Mouse (Mus musculus) ZHBTc4 (cell line): ENCODE measurements at regions not wholly inside any gene's neighbourhood (a gene's known extent, or its start where the extent isn't known, plus 50 kb on each side); places are given as distances from the start of the nearest gene placed in this dataset.

Experiments
- DNase-seq: peaks from one replicate; pipeline ENCODE4 v3.0.0-alpha.2; 2011; ENCODE audit warnings: low read depth, low spot score

DNA sequence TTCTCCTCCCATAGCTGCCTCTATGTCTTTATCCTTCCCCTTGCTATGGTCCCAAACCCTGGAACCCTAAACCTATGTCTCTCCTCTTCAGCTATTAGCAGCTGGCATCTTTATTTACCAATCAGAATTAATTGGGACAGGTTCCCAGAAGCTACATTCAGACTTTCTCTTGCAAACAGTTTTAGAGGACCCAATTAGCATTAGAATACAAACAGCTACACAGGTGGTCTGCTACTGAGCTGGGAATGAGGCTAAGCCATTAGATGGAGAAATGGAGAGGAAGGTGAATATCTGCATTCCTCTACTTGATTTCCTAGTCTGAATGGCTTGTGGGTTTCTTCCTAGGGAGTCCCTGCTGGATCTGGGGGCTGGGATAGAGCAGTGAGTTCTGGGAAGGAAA, 611.9 kb downstream of the A830018L16Rik start:
- peak; percentile 80 for DNase-seq

DNA sequence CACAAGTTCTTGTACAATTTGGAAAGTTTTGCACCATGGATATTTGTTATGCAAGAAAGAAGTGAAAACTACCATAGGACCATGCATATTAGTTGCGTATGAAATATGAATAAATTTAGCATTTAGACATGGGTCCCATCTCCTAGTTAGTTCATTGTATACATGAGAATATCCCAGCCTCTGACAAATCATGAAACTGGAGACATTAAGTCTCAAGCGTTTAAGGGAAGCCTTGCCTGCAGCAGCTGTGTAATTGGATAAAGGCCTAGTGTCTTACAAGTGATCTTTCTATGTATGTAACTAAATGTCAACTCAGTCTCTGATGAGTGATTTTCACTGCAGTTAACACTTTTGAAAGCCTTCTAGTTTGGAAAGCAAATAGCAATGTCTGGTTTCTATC, 613.5 kb downstream of the A830018L16Rik start:
- no peak for DNase-seq

DNA sequence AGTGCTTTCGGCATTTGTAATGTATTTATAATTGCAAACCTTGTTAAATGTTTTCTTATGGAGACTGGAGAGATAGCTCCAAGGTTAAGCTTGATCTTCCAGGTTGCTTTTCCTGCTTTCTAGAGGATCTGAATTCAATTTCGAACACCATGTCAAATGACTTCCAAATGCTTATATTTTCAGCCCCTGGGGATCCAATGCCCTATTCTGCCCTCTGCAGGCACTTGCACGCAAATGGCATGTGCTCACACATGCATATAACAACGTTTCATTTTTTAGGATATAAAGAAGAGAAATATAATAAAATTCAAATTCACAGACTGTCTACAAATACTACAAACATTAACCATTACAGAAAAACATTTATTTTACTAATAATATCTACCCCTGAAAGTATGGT, 614.2 kb downstream of the A830018L16Rik start:
- no peak for DNase-seq

DNA sequence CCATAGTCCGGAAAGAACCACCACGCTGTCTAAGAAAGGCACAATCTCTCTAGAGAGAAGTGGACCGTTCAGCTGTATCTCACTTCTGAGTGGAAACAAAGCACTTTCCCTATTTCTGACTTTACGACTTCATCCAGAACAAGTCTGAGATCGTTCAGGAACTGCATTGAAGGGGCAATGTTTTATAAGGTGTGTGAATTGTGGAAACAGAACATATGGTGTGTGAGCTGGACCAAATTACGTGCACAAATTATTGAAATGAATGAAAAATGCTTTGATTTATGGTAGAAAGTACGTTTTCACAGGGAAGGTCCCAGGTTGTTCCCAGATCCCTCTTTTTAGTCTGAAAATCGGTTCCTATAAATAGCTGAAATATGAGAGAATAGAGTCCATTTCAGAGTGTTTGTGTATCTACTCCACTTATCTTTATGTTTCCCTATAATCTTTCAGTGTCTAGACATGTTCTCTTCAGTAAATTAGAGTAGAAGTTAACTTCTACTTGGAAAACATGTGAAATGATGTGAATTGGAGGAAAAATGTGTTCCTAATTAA, 638.1 kb downstream of the A830018L16Rik start:
- DNase-seq: no peak

DNA sequence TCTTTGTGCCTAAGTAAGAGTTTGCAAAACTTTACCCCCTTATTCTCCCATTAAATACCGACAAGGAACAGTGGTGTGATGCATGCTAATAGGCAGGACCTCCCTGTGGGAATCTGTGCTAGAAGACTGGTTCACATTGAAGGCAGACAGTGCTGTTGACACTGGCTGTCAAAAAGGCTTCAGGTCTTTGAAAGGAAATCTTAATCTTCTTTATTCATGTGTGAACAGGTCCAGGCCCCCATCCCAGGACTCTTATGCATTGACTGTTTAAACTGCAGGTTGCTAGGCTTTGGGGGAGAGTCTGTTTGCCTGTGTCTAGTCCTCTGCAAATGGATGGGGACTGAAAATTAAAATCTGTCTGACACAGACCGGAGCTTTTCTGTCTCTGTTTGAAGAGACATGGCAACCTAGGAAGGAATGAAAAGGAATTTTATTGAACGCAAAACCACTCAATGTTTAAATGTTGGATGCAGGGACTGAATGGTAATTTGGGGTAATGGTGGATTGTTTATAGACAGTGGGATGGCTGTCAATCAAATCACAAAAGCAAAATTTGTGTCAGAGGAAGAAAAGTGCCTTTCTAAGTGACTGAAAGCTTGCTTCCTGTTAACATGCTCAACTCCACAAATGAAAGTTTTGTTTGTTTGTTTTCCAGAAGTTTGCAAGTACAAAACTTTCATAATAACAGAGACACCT, 642.1 kb downstream of the A830018L16Rik start:
- DNase-seq: no peak

DNA sequence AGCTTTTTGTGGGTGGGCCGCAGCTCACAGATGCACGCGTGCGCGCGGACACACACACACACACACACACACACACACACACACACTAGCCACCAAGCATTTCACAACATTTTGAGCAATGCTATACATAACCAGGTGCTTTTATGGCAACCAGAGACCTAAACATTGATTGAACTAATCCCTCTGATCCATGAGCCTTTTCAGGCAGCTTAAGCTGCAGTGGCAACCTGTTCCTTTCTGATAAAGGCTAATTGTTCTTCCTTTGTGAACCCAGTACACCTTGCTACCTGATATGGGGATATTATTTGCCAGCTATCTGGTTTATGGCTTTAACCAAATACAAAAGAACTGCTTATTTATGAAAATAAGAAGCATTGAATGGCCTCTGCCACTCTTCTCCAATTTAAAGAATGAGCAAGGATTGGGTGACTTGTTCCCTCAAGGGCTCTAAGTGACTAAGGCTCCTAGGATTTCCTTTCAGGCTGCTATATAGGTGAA, 651.2 kb downstream of the A830018L16Rik start:
- DNase-seq: no peak

DNA sequence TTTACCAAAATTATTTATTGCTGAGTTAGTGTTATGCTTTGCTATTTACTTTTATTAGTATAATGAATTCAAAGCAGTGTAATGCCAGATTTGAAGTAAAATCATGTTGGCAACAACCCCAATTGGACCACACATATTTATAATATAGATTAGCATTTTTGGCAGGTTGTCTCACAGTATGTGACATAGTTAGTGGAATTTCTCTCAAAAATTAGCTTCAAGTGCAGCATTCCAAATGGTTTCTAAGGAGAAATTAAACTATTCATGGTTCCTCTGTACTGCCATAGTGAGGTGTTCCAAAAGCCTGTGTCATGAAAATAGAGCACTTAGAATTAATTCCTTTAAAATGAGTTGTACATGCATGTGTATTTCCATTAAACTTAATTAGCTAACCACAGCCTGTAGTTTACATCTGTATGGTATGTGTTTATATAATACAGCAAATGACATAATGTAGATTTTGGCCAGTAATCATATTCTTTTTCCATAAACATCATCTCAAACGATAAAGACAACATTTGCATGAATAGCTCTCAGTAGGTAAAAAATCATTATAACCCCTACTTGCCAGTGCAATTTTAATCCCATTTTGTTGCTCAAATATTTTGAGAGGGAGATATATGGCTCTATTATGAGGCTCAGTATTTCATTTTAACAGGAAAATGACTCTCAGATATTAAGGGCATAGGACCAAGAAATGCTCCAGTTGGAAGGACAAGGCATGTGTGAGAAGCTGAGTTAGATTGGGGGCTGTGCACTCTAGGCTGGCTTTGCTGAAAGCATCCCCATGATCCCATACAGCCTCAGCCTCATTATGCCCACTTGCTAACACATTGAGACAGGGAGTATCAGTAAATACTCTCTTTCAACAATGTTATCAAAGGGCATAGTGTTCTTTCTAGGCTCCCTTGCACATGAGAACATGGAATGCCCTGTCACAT, 678.9 kb downstream of the A830018L16Rik start:
- DNase-seq: no peak

DNA sequence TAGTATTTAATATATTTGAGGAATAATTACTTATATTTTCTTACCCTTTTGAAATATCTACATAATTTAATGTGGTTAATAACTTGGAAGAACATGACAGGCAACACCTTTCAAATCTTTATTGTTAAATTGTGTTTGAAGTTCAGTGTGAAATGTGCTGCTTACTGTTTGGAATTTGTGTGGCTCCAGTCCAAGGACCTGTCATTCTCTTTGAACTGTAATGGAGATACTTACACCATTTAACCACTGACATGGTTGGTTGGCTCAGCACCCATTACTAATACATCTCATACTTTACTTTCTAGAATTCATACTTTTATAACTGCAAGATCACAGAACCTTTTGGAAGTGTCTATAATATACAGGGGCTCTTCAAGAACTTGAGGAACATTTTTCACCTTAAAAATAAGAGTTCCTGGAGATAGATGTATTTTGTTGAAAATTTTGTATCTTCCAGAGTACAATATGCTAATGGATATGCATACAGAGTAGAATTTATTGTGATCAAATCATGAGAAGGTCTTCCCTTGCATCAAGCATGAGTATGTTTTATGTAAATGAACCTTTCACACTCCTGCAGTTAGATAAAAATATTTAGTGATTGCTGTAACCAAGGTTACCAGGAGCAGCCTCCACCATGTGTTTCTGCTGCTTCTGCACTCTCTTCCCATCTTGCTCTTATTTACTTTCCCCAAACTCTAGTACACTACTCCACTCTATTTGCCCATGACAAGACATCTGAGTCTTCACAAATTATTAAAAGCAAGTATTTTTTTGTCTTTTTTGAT, 701.3 kb downstream of the A830018L16Rik start:
- DNase-seq: no peak

DNA sequence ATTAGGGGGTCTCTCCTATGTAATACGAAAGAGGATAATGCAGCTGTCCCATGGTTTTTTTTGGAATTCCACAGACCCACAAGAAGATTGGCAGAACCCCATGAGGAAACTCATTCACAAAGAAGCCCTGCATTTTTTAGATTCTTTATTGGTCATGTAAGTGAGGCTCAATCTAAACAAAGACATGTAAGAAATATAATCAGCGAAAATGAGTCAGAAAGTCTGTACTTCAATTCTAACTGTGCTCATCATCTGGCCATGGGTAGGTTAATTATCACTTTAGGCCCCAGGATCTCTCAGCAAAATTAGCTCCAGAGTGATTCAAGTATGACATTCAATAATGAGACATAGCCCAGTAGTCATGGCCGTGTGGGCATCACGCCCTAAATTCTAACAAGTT, 703.2 kb downstream of the A830018L16Rik start:
- no peak for DNase-seq

DNA sequence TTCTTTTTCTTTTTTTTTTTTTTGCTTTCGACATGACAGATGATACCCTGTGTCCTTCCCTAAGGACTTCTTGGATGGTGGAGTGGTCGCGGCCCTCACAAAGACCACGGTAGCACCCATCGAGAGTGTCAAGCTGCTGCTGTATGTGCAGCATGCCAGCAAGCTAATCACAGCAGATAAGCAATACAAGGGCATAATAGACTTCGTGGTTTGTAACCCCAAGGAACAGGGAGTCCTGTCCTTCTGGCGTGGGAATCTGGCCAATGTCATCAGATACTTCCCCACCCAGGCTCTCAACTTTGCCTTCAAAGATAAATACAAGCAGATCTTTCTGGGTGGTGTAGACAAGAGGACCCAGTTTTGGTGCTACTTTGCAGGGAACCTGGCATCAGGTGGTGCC, 707.0 kb downstream of the A830018L16Rik start:
- no peak for DNase-seq

DNA sequence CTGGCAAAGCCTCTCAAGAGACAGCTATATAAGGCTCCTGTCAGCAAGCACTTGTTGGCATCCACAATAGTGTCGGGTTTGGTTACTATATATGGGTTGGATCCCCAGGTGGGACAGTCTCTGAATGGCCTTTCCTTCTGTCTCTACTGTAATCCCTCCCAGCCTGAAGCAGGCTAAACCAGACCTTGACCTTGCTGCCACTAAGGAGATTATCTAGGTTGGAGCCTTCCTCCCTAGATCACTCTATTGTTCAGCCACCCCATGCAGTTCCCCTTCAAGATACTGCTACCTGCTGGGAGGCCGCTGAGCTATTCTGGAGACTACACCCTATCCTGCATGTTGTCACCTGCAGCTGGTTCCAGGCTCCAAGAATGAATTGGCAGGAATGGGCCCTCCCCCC, 712.7 kb downstream of the A830018L16Rik start:
- DNase-seq: peak; percentile 58

DNA sequence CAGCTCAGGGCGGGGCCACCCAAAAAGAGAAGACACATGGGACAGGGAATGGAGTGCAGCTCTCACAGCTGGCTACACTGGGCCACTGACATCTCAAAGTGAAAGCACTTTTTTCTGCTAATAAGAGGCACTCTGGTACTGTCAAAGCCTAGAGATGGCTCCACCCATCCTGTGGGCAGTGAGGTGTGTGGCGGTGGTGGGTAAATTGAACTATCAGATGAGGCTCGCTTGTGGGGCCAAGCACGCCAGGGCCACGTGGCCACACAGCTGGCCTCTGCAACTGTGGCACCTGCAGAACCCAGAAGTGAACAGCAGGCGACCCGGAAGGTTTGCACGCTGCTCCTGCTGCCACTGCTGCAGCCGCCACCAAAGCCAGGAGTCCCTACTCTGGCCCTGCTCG, 756.6 kb downstream of the A830018L16Rik start:
- DNase-seq: peak; percentile 2

DNA sequence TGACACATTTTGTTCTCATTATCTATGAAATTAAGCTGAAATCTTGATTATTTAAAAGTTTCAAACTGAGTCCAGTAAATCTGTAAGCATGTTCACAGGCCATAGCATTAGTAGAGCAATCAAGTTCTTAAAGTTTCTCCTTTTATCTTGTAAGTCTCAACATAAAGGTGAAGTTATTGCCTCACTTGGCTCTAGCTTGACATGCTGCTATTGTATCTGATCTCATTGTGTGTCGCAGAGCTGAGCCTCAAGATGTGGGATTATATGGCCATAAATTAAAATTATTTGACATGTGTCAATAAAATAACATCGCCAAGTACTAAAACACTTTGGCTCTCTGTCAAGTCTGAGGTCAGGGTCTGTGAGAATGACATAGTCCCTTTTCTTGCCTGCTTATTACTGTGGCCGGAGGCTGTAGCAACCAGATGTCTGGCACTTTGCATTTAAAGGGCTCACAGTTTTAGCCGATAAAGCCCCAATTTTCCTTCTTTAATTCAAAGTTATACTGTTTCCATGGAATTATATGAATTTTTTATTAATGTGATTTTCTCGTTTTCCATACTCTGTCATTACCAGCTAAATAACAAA, 775.8 kb downstream of the A830018L16Rik start:
- no peak for DNase-seq

DNA sequence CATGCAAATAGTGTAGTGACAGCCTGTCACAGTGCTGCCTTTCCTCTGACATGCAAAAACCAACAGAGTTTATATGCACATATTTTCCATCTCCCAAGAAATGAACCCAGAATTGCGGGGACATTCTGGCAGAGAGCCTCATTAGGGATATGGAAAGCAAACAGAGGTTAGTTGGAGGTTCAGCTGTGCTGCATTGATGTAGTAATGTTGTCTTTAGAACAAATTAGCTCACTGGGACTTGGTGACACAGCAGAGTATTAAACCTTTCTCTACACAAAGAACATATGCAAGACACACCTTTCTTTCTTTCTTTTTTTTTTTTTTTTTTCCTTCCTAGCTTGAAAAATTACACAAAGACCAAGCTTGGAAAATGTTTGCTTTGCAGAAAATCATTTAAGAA, 778.7 kb downstream of the A830018L16Rik start:
- DNase-seq: no peak

DNA sequence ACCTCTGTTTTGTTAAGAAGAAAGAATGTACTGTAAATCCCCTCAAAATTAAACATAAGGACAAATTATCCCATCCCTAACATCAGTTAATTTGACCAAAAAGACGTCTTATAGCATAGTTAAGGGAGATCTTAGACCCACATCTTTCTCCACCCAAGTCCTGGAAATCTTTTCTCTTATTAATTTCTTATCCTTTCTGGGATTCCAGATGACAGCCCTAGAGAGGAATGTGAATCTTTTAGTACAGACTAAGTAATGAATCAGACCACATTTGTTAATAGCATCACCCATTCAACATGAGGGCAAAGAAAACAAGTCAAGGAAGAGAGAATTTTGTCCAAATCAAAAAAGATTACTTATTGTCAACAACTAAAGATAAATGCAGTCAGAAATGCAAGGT, 817.2 kb downstream of the A830018L16Rik start:
- no peak for DNase-seq

DNA sequence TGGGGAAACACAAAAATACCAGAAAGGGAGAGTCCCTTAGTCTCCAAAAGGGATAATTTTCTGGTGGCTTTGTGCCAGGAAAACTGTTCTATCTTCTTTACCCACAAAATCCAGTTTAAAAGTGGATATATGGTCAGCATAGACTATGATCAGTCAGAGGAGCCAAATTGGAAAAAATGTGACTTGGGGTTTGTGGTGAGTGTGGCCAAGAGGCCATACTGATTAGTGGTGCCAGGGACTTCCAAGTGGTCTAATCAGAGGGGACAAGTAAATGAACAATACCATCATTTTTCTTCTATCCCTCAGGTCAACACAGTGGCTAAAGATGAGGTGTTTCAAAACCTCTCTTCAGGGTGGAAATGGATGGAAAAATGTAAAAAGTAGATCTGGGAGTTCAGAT, 828.2 kb downstream of the A830018L16Rik start:
- DNase-seq: no peak

DNA sequence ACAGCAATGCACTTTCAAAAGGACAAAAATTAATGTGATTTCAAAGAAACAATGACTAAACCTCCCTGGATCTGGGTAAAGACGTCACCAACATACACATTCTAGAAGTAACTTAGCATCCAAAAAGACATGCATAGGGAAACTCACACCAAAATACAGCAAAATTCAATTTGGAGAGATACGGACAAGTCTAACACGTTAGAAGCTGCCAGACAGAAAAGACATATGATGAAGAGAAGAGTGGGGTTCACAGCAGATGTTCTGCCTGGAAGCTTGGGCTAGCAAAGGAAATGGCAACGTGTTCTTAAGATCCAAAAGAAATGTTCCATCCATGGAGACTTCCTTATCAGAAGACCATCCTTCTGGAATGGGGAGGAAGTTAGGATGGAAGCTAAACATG, 868.6 kb downstream of the A830018L16Rik start:
- DNase-seq: no peak

DNA sequence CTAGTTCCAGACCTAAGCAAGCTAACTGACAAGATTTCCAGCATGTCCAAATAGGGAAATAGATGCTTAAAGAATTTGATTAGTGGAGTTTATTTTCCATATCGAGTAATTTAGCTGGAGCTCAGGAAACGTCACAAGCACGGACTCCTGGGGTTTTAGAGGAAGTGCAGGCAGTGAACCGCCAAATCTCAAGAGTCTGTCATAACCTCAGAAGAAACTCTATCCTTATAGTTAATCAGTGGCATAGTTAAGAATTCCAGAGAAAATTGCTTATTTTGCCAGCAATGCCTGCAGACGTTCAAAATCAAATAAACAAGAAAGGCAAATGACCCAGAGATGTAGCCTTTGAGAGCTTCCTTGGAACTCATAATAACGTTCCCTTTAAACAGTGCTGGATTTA, 871.6 kb downstream of the A830018L16Rik start:
- no peak for DNase-seq

DNA sequence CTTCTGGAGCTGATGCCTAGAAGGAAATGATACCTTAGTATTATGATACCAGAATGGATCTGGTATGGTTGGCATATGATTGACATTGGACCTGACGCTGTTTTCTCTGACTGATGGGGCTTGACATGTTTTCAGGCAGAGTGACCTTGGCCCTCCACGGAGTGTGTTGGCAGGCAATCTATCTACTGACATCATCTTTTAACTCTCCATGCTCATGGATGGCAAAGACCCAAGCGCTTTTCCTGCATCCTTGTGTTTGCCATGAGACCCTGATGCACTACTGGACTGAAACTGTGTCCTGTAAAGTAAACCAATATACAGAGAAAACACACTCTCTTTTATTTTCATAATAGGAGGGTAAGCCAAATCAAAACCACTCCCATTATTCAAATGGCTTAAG, 872.1 kb downstream of the A830018L16Rik start:
- no peak for DNase-seq

DNA sequence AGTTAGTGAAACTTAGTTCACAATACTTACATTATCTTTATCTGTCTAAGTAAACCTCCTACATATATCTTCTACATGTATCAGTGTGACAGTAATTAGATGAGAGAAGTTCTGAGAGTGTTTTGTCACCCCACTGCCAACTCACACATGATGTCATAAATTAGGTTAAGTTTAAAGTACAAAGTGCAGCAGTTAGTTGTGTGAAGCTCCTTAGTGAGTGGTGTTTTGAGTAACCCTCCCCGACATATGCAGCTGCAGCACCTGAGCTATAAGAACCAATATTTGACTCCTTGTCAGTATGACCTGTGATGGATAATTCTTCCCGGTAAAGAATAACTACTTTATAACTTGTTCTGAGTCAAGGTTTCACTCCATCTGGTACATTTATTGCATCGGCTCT, 874.6 kb downstream of the A830018L16Rik start:
- DNase-seq: no peak

DNA sequence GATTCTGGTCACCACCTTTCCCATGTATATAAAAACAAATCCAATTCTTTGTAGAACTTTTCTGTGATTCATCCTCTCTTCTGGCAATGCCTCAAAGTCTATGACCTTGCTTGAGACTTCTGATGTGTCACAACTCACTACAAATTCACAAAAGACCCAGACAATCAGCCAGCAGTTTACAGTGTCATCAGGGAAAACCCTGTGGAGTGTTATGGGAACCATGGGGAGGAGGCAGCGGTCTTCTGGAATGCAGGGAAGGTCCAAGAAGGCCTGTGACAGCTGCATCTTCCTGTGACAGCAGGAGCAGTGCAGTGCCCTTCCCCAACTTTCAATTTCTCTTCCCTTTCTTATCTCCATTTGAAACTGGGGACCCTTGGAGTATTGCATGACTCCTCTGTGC, 877.9 kb downstream of the A830018L16Rik start:
- DNase-seq: no peak
